Mouse (Mus musculus): ENCODE data around the gene Vamp1. TPM values are rescaled to one million over a fixed set of nuclear protein-coding genes. Genes with fewer than 3 reads are reported as not detected.

Vamp1 gene
- polyA plus RNA-seq, 1 experiment from 2014 or later = 7.5 TPM

DNA sequence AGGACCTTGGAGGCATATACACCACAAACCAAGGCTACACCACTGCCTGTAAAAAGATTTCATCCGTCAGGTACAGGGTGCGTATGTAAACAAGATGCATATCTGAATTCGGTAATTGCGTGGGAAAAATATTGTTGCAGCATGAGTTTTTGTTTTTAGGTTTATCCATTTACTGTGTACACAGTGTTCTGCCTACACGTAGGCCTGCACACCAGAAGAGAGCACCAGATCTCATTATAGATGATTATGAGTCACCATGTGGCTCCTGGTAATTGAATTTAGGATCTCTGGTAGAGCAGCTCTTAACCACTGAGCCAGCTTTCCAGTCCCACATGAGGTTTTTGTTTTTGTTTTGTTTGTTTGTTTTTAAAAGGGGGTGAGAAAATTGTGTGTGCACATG is 18.2 kb upstream of the Vamp1 start:
- Histone ChIP-seq H3K4me3 (ENCODE audit: low read length) (no peak overlapping the region), H3K9me3 (ENCODE audit: low read length) (no peaks in the 10 kb centered on the region), H3K4me1 (ENCODE audit: insufficient read depth, low read length) (peaks cover 5% of the 10 kb centered on the region; the same call in 1 of the 2 replicates), H3K27me3 (ENCODE audit: insufficient read depth, low read length) (no peaks in the 10 kb centered on the region), H3K9ac (replicated peaks; ENCODE audit: low read length) (no peak overlapping the region), H3K4me2 (replicated peaks; ENCODE audit: low read depth, low read length) (no peak overlapping the region), H3K36me3 (ENCODE audit: insufficient read depth, low read length) (peaks cover 15% of the 10 kb centered on the region), H3K27ac (ENCODE audit: low read length) (no peak overlapping the region)
- WGBS = 81% methylated on average over 5 of the region's 5 CpGs
- no peak for ATAC-seq (ENCODE audit: low FRiP score, low TSS enrichment)

DNA sequence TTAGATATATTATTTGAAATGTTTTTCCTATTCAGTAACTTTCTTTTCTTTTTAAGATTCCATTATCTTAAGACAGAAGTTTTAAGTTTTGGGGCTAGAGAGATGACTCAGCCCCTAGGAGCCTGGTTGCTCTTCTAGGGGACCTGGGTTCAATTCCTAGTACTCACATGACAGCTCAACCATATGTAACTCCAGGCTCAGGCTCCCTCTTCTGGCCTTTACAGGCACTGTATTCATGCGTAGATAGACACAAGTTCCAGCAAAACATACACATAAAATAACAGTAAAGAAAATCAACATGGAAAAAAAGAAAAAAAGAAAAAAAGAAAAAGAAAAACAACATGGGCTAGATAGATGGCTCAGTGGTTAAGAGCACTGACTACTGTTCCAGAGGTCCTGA is 4.9 kb upstream of the Vamp1 start:
- Histone ChIP-seq H3K4me1 (ENCODE audit: insufficient read depth, low read length) (no peaks in the 10 kb centered on the region), H3K9me3 (ENCODE audit: low read length) (no peaks in the 10 kb centered on the region), H3K9ac (replicated peaks; ENCODE audit: low read length) (no peak overlapping the region), H3K27ac (ENCODE audit: low read length) (no peak overlapping the region), H3K27me3 (ENCODE audit: insufficient read depth, low read length) (peaks cover 11% of the 10 kb centered on the region), H3K4me3 (ENCODE audit: low read length) (no peak overlapping the region), H3K4me2 (replicated peaks; ENCODE audit: low read depth, low read length) (no peak overlapping the region), H3K36me3 (ENCODE audit: insufficient read depth, low read length) (no peaks in the 10 kb centered on the region)
- no peak for ATAC-seq (ENCODE audit: low FRiP score, low TSS enrichment)
- WGBS = 92% methylated on average over 1 of the region's 1 CpGs

DNA sequence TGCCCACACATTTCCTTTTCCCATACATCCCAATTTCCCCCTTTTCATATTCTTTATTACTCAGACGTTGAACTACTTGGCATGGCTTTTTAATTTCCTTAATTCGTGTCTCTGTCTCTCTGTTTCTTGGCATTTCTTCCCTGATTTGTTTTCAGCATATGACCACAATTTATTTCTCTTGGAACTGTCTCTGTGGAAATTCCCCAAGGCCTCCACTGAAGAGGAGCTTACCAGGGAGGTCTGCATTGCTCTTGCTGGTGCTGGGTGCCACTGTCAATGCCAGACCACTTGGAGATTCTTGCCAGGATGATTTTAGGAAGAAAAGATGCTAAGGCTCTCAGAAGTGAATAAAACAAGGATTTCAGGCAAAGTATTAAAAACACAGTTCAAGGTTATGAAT is 2.7 kb upstream of the Vamp1 start:
- Histone ChIP-seq H3K27ac (ENCODE audit: low read length) (no peak overlapping the region), H3K4me1 (ENCODE audit: insufficient read depth, low read length) (peaks cover 6% of the 10 kb centered on the region; the same call in 1 of the 2 replicates), H3K4me2 (replicated peaks; ENCODE audit: low read depth, low read length) (no peak overlapping the region), H3K27me3 (ENCODE audit: insufficient read depth, low read length) (peaks cover 11% of the 10 kb centered on the region), H3K9me3 (ENCODE audit: low read length) (no peaks in the 10 kb centered on the region), H3K36me3 (ENCODE audit: insufficient read depth, low read length) (no peaks in the 10 kb centered on the region), H3K9ac (replicated peaks; ENCODE audit: low read length) (no peak overlapping the region), H3K4me3 (ENCODE audit: low read length) (no peak overlapping the region)
- 33% methylated on average over 2 of the region's 2 CpGs for WGBS
- no peak for ATAC-seq (ENCODE audit: low FRiP score, low TSS enrichment)

DNA sequence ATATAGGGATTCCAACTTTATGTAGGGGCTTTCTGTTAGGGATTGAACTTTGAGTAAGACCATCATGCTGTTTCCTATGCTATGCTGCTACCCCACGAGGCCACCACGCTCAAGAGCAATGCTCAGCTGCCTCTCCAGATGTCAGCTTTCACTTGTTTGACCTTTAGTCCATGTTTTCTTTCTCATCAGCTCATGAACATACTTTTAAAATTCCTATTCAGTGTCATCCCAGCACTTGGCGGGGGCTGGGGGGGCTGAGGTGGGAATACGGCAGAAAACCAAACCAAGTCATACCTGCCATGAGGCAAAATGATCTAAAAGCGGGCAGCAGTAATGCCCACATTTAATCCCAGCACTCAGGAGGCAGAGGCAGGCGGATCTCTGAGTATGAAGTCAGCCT is 2.2 kb upstream of the Vamp1 start:
- Histone ChIP-seq H3K9ac (replicated peaks; ENCODE audit: low read length) (no peak overlapping the region), H3K4me3 (ENCODE audit: low read length) (no peak overlapping the region), H3K9me3 (ENCODE audit: low read length) (no peaks in the 10 kb centered on the region), H3K27me3 (ENCODE audit: insufficient read depth, low read length) (peaks cover 11% of the 10 kb centered on the region), H3K4me1 (ENCODE audit: insufficient read depth, low read length) (peaks cover 6% of the 10 kb centered on the region; the same call in 1 of the 2 replicates), H3K4me2 (replicated peaks; ENCODE audit: low read depth, low read length) (no peak overlapping the region), H3K27ac (ENCODE audit: low read length) (no peak overlapping the region), H3K36me3 (ENCODE audit: insufficient read depth, low read length) (no peaks in the 10 kb centered on the region)
- 77% methylated on average over 6 of the region's 6 CpGs for WGBS
- no peak for ATAC-seq (ENCODE audit: low FRiP score, low TSS enrichment)

DNA sequence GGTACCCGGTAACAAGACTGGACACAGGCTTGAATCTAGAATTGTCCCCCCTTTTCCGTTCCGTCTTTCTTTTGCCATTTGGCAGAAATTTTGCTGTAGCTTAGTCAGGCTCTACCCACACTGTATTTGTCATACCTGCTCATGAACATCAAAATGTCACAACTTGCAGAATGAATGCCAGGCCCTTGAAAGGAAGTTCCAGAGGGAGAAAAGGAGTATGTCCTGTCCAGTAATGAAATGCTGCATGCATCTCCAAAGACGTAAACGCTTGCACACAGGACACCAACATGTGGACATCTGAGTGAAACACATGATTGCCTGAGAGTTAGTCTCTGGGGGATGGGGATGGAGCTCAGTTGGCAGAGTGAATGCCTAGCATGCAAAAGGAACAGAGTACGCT is 1.6 kb upstream of the Vamp1 start:
- peaks cover 11% of the 10 kb centered on the region for H3K27me3 ChIP-seq (ENCODE audit: insufficient read depth, low read length)
- H3K4me1 ChIP-seq (ENCODE audit: insufficient read depth, low read length) = peaks cover 6% of the 10 kb centered on the region; the same call in 1 of the 2 replicates
- no peaks in the 10 kb centered on the region for H3K9me3 ChIP-seq (ENCODE audit: low read length)
- H3K4me3 ChIP-seq (ENCODE audit: low read length) = no peak overlapping the region
- H3K27ac ChIP-seq (ENCODE audit: low read length) = no peak overlapping the region
- WGBS = 78% methylated on average over 6 of the region's 6 CpGs
- H3K4me2 ChIP-seq (replicated peaks; ENCODE audit: low read depth, low read length) = no peak overlapping the region
- no peaks in the 10 kb centered on the region for H3K36me3 ChIP-seq (ENCODE audit: insufficient read depth, low read length)
- no peak for ATAC-seq (ENCODE audit: low FRiP score, low TSS enrichment)
- no peak overlapping the region for H3K9ac ChIP-seq (replicated peaks; ENCODE audit: low read length)

GRCm38 (mm10) chr6:125216898-125217297 is 1.5 kb downstream of the Vamp1 start:
- no peak for ATAC-seq (ENCODE audit: low FRiP score, low TSS enrichment)
- Histone ChIP-seq H3K4me3 (ENCODE audit: low read length) (no peak overlapping the region), H3K9ac (replicated peaks; ENCODE audit: low read length) (no peak overlapping the region), H3K4me2 (replicated peaks; ENCODE audit: low read depth, low read length) (no peak overlapping the region), H3K27ac (ENCODE audit: low read length) (no peak overlapping the region), H3K36me3 (ENCODE audit: insufficient read depth, low read length) (no peaks in the 10 kb centered on the region), H3K9me3 (ENCODE audit: low read length) (no peaks in the 10 kb centered on the region), H3K4me1 (ENCODE audit: insufficient read depth, low read length) (peaks cover 6% of the 10 kb centered on the region; the same call in 1 of the 2 replicates), H3K27me3 (ENCODE audit: insufficient read depth, low read length) (peaks cover 9% of the 10 kb centered on the region)
- WGBS = 87% methylated on average over 2 of the region's 2 CpGs

- Histone ChIP-seq H3K4me1 (ENCODE audit: insufficient read depth, low read length) (peaks cover 6% of the 10 kb centered on the region; the same call in 1 of the 2 replicates), H3K4me3 (ENCODE audit: low read length) (no peak overlapping the region), H3K27ac (ENCODE audit: low read length) (no peak overlapping the region), H3K27me3 (ENCODE audit: insufficient read depth, low read length) (peaks cover 7% of the 10 kb centered on the region), H3K9ac (replicated peaks; ENCODE audit: low read length) (no peak overlapping the region), H3K9me3 (ENCODE audit: low read length) (no peaks in the 10 kb centered on the region), H3K4me2 (replicated peaks; ENCODE audit: low read depth, low read length) (no peak overlapping the region), H3K36me3 (ENCODE audit: insufficient read depth, low read length) (no peaks in the 10 kb centered on the region)
- 92% methylated on average over 11 of the region's 11 CpGs for WGBS
- no peak for ATAC-seq (ENCODE audit: low FRiP score, low TSS enrichment)
Measured at GRCm38 (mm10) chr6:125217899-125218298, 2.5 kb downstream of the Vamp1 start.

- H3K36me3 ChIP-seq (ENCODE audit: insufficient read depth, low read length) = peaks cover 5% of the 10 kb centered on the region; the same call in 1 of the 2 replicates
- H3K4me3 ChIP-seq (ENCODE audit: low read length) = no peak overlapping the region
- no peaks in the 10 kb centered on the region for H3K9me3 ChIP-seq (ENCODE audit: low read length)
- H3K27ac ChIP-seq (ENCODE audit: low read length) = no peak overlapping the region
- no peak overlapping the region for H3K4me2 ChIP-seq (replicated peaks; ENCODE audit: low read depth, low read length)
- ATAC-seq (ENCODE audit: low FRiP score, low TSS enrichment) = no peak
- H3K4me1 ChIP-seq (ENCODE audit: insufficient read depth, low read length) = peaks cover 6% of the 10 kb centered on the region; the same call in 1 of the 2 replicates
- 69% methylated on average over 4 of the region's 4 CpGs for WGBS
- H3K27me3 ChIP-seq (ENCODE audit: insufficient read depth, low read length) = no peaks in the 10 kb centered on the region
- H3K9ac ChIP-seq (replicated peaks; ENCODE audit: low read length) = no peak overlapping the region
Measured at GRCm38 (mm10) chr6:125218963-125219362, 3.6 kb downstream of the Vamp1 start.

GRCm38 (mm10) chr6:125221115-125221745 is 5.9 kb downstream of the Vamp1 start:
- Histone ChIP-seq H3K9ac (replicated peaks; ENCODE audit: low read length) (no peak overlapping the region), H3K4me2 (replicated peaks; ENCODE audit: low read depth, low read length) (no peak overlapping the region), H3K9me3 (ENCODE audit: low read length) (no peaks in the 10 kb centered on the region), H3K4me3 (ENCODE audit: low read length) (no peak overlapping the region), H3K27me3 (ENCODE audit: insufficient read depth, low read length) (no peaks in the 10 kb centered on the region), H3K36me3 (ENCODE audit: insufficient read depth, low read length) (peaks cover 5% of the 10 kb centered on the region; the same call in 1 of the 2 replicates), H3K4me1 (ENCODE audit: insufficient read depth, low read length) (peaks cover 4% of the 10 kb centered on the region; the same call in 1 of the 2 replicates), H3K27ac (ENCODE audit: low read length) (no peak overlapping the region)
- WGBS = 92% methylated on average over 20 of the region's 20 CpGs
- no peak for ATAC-seq (ENCODE audit: low FRiP score, low TSS enrichment)

DNA sequence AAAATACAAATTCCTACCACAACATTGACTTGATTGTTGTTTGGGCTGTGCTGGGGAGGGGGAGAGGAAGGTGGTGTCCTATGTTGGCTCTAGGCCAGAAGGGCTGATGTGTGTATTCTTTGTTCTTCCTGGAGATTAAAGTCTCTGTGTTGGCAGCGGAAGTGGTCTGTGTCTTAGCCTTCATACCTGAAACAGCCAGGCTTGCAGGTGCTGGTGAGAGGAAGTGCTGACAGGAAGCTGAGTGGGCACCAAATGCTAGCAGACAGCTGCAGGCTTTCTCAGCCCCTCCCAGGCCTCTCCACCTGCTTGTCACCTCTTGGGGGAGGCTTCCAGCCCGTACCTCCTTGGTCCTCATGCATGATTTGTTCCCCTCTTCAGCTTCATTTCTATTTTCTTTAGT is 6.8 kb downstream of the Vamp1 start:
- no peak overlapping the region for H3K4me3 ChIP-seq (ENCODE audit: low read length)
- no peaks in the 10 kb centered on the region for H3K27me3 ChIP-seq (ENCODE audit: insufficient read depth, low read length)
- H3K4me2 ChIP-seq (replicated peaks; ENCODE audit: low read depth, low read length) = no peak overlapping the region
- 53% methylated on average over 2 of the region's 2 CpGs for WGBS
- H3K9me3 ChIP-seq (ENCODE audit: low read length) = no peaks in the 10 kb centered on the region
- no peak for ATAC-seq (ENCODE audit: low FRiP score, low TSS enrichment)
- H3K4me1 ChIP-seq (ENCODE audit: insufficient read depth, low read length) = no peaks in the 10 kb centered on the region
- H3K27ac ChIP-seq (ENCODE audit: low read length) = no peak overlapping the region
- peaks cover 5% of the 10 kb centered on the region; the same call in 1 of the 2 replicates for H3K36me3 ChIP-seq (ENCODE audit: insufficient read depth, low read length)
- H3K9ac ChIP-seq (replicated peaks; ENCODE audit: low read length) = no peak overlapping the region
